In genomic region chr2:33755633-33756020, GRCm38 (mm10) we compare ENCODE assay signal across 9 mouse cellular contexts.
DNase-seq lines count a peak whose midpoint lies in the region; ATAC-seq and TF ChIP-seq lines count a peak whose summit lies in the region.
"Had no signal": no experiment of that assay in that cellular context is flagged by ENCODE, and none has a peak within 500 bp of the region (broad histone marks: within the 10 kb centered on the region; RNA-seq: fewer than 3 reads in every experiment).

No protein-coding gene starts in this region.

- H3K9ac ChIP-seq in liver, postnatal 0 days (replicated peaks), result no peak overlapping the region
- no peak overlapping the region for H3K9ac ChIP-seq in forebrain, embryonic 12.5 days

- intact Hi-C loops in heart, postnatal 25 days (cut with DNase I), result no loop called here

- WGBS in liver, postnatal 0 days (ENCODE audit: insufficient replicate concordance), result 22% methylated on average over 6 of the region's 6 CpGs
- WGBS in thymus, adult 2 months, result 3% methylated on average over 6 of the region's 6 CpGs
- 71% methylated on average over 6 of the region's 6 CpGs for WGBS in forebrain, embryonic 12.5 days

- TF ChIP-seq POLR2A in thymus, adult 2 months (IDR thresholded peaks at IDR 0.05; ENCODE audit: control insufficient read depth, extremely low read depth, insufficient read depth, low read length, poor library complexity), result no peak

- no peak for TF ChIP-seq EP300 in liver, postnatal 0 days (IDR thresholded peaks at IDR 0.05; ENCODE audit: low read depth)

- peak; percentile 72 for DNase-seq in layer of hippocampus, adult 11-12 months (ENCODE audit: low spot score)
- DNase-seq in layer of hippocampus, postnatal 25 days (ENCODE audit: extremely low spot score in 1 of 2, low spot score in 1 of 2), result no peak
- DNase-seq in c-Kit-positive CD71-negative TER-119-negative erythroid progenitor cells, embryonic 14.5 days (ENCODE audit: low read depth), result peak; percentile 49
- peak; percentile 9 for DNase-seq in heart, postnatal 25 days (ENCODE audit: low spot score)
- peak; percentile 62 for DNase-seq in liver, postnatal 0 days
- DNase-seq in thymus, adult 2 months, result peak; percentile 54
- DNase-seq in urinary bladder, postnatal 25 days (ENCODE audit: low spot score), result no peak

- H3K27me3 ChIP-seq in liver, postnatal 0 days (ENCODE audit: insufficient read depth, low read length), result no peaks in the 10 kb centered on the region
- no peaks in the 10 kb centered on the region for H3K27me3 ChIP-seq in thymus, adult 2 months (ENCODE audit: control insufficient read depth, insufficient read depth, low read length)
- H3K27me3 ChIP-seq in forebrain, embryonic 12.5 days, result peaks cover 42% of the 10 kb centered on the region
- H3K27me3 ChIP-seq: neural tube, embryonic 12.5 days had no signal

- H3K36me3 ChIP-seq in liver, postnatal 0 days (replicated peaks; ENCODE audit: insufficient read depth, low read length), result no peaks in the 10 kb centered on the region
- H3K36me3 ChIP-seq in thymus, adult 2 months (ENCODE audit: control insufficient read depth, insufficient read depth, low read length), result no peaks in the 10 kb centered on the region
- H3K36me3 ChIP-seq in forebrain, embryonic 12.5 days (replicated peaks), result peaks cover 5% of the 10 kb centered on the region

- peak overlapping the region; percentile 61 for H3K27ac ChIP-seq in liver, postnatal 0 days (ENCODE audit: low read depth)
- peak overlapping the region; percentile 75 for H3K27ac ChIP-seq in thymus, adult 2 months (ENCODE audit: control insufficient read depth, insufficient read depth, low read length)
- H3K27ac ChIP-seq in forebrain, embryonic 12.5 days, result no peak overlapping the region
- H3K27ac ChIP-seq: neural tube, embryonic 12.5 days had no signal

- H3K9me3 ChIP-seq in liver, postnatal 0 days (ENCODE audit: low read length), result no peaks in the 10 kb centered on the region
- no peaks in the 10 kb centered on the region for H3K9me3 ChIP-seq in forebrain, embryonic 12.5 days
- H3K9me3 ChIP-seq: neural tube, embryonic 12.5 days had no signal

- H3K4me2 ChIP-seq in liver, postnatal 0 days (ENCODE audit: low read depth, low read length), result no peak overlapping the region; the same call in 1 of the 2 replicates
- no peak overlapping the region for H3K4me2 ChIP-seq in forebrain, embryonic 12.5 days
- H3K4me2 ChIP-seq: neural tube, embryonic 12.5 days had no signal

- peak; percentile 73 for ATAC-seq in liver, postnatal 0 days
- no peak for ATAC-seq in forebrain, embryonic 12.5 days (ENCODE audit: low FRiP score)

- no peak overlapping the region for H3K4me3 ChIP-seq in liver, postnatal 0 days (ENCODE audit: low read depth, low read length)
- H3K4me3 ChIP-seq in thymus, adult 2 months (ENCODE audit: control insufficient read depth, insufficient read depth, low read length), result no peak overlapping the region
- no peak overlapping the region for H3K4me3 ChIP-seq in forebrain, embryonic 12.5 days (replicated peaks)
- H3K4me3 ChIP-seq: neural tube, embryonic 12.5 days had no signal

- TF ChIP-seq CTCF in liver, postnatal 0 days (IDR thresholded peaks at IDR 0.05; ENCODE audit: low read depth), result peak; percentile 27; the same call in 1 of the 2 replicates
- no peak for TF ChIP-seq CTCF in thymus, adult 2 months (IDR thresholded peaks at IDR 0.05; ENCODE audit: borderline replicate concordance, control insufficient read depth, extremely low read depth, insufficient read depth, low read length, poor library complexity)

- H3K4me1 ChIP-seq in liver, postnatal 0 days (ENCODE audit: insufficient read depth), result peaks cover 18% of the 10 kb centered on the region
- H3K4me1 ChIP-seq in thymus, adult 2 months (replicated peaks; ENCODE audit: control insufficient read depth, insufficient read depth, low read length), result peaks cover 56% of the 10 kb centered on the region
- peaks cover 60% of the 10 kb centered on the region for H3K4me1 ChIP-seq in forebrain, embryonic 12.5 days

Comparison
In these comparisons a context has a peak if more than half of its experiments do, and no peak if none do; other contexts are left out.
1. DNase-seq: peak in layer of hippocampus, adult 11-12 months (single experiment), c-Kit-positive CD71-negative TER-119-negative erythroid progenitor cells, embryonic 14.5 days (single experiment), heart, postnatal 25 days (single experiment), liver, postnatal 0 days (single experiment) and thymus, adult 2 months (single experiment); none in layer of hippocampus, postnatal 25 days (0 of 2) and urinary bladder, postnatal 25 days (single experiment).